Mouse (Mus musculus): ENCODE data around the gene Apoh.

Apoh gene

DNA sequence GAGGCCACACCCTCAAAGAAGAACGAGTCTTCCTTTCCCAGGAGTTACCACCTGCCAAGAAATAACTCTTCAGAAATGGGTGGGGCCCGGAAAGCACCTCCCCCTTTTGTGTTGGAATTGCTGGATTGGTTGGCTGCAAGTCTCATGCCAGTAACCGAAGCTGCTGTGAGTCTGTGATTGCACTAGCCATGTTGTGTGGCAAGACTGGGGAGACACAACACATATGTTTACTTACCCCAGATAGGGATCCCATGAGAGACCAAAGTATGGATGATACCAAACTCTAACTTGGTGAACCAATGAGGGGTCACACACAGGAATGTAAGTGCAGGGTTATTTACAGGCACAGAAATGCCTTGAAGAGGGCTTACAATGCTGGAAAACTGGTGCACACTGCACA lies 39.5 kb downstream of the Apoh start:
- no peak for DNase-seq (ENCODE audit: low spot score in 2 of 2)

DNA sequence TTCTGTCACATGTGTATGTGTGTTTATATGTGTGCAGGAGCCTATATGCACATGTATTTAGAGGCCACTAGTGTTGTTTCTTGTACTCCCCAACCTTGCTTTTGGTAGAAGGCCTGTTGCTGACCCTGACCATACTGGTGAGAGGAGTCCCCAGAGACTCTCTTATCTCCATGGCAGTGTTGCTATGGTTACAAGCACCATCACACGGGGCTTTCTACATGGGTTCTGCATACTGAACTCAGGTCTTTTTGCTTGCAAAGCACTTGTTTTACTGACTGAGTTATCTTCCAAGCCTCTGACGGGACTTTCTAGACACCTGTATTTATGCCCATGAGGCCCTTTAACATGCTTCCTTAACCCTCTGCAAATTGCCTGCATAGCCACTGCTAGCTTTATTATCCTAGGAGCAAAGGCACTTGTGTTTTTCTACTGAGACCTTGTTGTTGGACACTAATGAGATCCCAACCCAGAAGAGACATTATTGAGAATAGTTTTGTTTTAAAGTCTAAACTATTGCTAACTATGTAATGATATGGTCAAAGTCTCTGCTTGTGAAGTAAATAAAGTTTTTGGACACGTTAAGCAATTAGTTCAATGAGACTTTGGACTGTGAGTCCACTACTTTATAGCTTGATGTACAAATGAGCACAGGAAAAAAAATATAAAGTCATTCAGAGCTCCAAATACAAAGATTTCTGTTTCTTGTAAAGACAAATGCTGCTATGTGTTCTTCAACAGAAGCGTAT lies 41.9 kb downstream of the Apoh start:
- no peak for DNase-seq (ENCODE audit: low spot score in 2 of 2)

DNA sequence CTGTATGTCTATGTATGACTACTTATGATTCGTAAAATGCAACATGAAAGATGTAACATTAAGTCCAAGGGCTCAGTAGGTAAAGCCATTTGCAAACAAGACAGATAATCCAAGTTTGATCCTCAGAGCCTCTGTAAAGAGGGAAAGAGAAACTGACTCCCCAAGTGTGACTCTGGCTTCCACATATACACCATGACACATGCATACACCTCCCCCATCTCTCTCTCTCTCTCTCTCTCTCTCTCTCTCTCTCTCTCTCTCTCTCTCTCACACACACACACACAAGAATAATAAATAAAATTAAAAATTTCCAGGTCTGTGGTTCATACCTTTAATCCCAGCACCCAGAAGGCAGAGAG lies 42.5 kb downstream of the Apoh start:
- DNase-seq (ENCODE audit: low spot score in 2 of 2): no peak

DNA sequence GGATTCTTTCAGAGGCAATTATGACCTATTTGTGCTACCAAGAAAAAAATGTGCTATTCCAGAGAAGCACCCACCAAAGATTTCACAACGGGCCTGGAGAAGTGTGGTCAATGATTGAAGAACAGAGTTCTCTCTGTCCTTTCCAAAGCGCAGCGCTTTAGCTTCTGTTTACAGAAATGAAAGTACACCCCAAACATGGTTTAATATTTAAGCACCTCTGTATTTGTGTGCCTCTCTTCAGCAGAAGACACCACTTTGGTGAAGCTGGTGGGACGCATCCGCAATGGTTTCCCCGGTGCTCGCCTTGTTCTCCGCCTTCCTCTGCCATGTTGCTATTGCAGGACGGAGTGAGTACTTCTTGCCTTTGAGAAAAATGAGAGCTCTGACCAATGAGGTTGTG lies 51.9 kb downstream of the Apoh start:
- DNase-seq (ENCODE audit: low spot score in 2 of 2): no peak

DNA sequence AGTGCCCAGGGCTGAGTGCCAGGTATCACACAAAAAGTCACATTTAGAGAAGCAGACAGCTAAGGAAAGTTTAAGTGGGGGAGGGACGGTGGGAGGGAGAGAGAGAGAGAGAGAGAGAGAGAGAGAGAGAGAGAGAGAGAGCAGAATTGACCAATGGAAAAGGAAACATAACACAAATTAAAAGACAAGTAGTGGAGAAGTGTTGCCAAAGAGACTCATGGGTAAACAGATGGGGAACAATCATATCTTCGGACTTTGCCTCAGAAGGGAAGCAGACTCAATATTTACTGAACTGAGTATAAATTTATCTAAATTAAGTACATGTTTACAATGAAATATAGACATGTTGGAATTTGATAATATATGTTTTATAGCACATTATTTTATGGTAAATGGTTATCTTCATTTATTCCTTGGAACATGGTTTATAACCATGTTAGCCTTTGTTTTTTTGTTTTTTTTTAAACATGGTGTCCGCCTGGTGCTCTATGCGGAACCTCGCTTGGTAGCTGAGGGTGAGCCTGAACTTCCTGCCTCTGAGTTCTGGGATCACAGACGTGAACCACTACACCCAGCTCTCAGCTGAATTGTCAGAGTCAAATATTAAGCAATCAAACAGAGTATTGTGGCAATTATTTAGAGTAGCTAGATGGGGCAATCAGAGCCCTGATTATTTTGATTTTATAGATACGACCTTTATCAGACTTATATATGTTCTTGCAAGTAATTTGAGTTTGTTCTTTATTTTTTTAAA lies 53.1 kb downstream of the Apoh start:
- no peak for DNase-seq (ENCODE audit: low spot score in 2 of 2)

DNA sequence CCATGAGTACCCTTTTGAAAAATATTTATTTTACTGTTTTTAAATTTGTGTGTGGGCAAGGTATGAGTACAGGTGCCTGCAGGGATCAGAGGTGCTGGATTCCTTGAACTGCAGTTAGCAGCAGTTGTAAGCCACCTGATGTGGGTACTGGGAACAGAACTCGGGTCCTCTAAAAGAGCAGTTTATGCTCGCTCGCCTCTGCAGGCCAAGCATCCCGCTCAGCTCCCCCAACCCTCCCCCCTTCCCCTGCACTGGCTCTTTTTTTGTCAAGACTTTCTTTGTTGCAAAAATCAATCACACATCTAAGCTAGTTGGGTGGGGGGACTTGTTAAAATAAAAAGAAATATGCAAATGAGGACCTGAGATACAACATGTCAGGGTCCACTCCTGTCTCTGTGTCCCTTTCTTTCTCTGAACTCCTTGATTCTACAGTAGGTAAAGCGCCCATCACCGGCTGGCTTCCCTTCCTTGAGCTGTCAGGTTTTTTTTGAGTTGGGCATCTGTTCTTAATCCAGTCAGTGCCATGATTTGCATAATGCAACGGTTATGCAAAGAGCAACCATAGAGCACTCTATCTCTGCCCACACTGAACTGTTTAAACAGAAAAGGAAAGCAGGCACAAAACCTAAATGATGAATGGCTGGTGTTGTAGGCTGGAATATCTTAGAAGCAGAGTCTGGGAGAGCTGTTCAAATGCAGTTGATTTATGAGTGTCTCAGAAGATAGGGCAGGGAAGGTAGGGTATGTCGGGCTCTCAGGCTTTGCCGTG lies 66.9 kb downstream of the Apoh start:
- no peak for DNase-seq (ENCODE audit: low spot score in 2 of 2)

DNA sequence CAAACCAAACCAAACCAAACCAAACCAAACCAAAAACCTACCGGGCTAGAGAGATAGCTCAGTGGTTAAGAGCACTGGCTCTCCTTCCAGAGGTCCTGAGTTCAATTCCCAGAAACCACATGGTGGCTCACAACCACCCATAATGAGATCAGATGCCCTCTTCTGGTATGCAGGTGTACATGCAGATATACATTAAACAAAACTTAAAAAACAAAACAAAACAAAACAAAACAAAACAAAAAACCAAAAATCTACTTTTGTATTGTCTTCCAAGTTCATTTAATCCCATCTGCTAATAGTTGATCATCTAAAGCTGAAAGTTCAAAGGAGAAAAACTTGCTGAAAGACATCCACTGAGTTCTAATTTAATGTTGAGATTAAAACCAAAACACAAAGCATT lies 73.2 kb downstream of the Apoh start:
- no peak for DNase-seq (ENCODE audit: low spot score in 2 of 2)

DNA sequence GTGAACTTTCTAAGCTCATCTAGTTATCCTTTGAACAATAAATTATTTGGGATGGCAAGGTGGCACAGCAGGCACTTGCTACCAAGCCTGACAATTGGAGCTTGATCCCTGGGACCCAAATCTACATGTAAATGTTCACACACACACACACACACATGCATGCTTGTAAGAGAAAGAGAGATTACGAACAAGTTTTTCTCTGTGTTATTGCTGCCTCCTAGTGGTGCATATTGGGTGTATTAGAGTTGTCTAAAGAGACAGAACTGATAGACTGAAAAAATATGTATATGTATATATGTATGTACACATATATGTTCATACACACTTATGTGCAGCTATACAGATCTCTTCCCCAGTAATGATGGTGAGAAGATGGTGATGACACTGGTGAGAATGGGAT lies 75.4 kb downstream of the Apoh start:
- no peak for DNase-seq (ENCODE audit: low spot score in 2 of 2)

DNA sequence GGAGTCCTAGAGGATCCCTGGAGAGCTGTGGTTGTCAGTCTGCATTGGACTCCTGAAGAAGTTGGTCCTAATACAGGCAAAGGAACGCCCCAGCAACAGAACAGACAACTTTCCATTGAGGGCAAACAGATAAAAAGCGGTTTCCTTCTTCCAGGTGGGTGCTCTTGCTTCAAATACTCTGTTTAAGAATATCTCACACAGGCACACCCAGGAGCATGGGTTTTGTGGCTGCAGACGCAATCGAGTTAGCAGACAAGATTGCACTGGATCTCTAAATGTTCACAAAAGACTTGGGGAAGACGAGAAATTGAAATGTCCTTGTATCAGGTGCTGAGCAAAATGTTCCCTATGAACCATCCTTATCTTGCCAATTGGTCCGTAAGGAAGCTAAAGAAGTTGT lies 76.1 kb downstream of the Apoh start:
- no peak for DNase-seq (ENCODE audit: low spot score in 2 of 2)

DNA sequence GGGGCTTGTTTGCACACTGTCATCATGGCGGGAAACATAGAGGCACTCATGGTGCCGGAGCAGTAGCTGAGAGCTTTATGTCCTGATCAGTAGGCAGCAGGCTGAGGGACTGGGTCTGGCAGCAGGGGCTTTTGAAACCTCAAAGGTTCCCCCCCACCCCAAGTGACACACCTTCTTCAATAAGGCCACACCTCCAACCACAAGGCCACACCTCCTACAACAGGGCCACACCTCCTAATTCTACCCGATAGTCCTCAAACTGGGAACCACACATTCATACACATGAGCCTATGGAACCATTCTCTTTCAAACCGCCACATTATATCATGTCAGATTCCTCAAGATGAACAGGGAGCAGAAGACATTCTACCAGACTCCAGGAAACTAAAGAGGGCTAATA lies 77.6 kb downstream of the Apoh start:
- no peak for DNase-seq (ENCODE audit: low spot score in 2 of 2)

DNA sequence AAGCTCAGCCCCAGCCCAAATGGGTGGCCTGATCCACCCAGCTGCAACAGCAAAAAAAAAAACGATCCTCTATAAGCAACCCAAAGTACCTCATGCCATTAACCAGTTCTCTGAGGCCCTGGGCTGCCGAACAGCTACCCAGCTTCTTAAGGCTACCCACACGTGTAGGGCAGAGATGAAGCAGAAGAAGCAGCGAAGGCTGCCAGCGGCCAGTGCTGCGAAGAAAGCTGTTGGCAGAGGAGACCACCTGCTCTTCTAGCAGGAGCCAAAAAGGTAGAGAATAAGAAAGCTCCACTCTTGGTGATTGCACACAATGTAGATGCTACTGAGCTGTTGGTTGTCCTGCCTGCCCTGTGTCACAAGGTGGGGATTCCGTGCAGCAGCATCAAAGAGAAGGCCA lies 80.1 kb downstream of the Apoh start:
- DNase-seq (ENCODE audit: low spot score in 2 of 2): no peak

DNA sequence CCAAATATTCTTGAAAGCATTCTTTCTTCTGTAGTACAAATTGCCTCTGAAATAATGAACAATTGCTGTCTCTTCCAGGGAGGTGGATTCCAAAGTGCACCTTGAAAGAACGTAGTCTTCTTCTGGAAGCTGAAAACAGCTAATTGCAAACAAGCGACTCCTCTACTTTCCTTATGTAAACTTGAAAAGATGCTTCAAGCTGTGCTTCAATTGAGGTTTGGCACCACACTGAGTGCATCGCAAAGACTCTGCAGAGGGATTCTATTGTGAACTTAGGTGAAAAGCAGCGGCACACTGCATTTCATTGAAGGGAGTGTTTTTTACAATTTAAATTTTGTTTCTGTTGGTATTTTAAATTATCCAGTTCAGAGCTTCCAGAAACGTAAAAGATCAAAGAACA lies 81.0 kb downstream of the Apoh start:
- DNase-seq (ENCODE audit: low spot score in 2 of 2): no peak

DNA sequence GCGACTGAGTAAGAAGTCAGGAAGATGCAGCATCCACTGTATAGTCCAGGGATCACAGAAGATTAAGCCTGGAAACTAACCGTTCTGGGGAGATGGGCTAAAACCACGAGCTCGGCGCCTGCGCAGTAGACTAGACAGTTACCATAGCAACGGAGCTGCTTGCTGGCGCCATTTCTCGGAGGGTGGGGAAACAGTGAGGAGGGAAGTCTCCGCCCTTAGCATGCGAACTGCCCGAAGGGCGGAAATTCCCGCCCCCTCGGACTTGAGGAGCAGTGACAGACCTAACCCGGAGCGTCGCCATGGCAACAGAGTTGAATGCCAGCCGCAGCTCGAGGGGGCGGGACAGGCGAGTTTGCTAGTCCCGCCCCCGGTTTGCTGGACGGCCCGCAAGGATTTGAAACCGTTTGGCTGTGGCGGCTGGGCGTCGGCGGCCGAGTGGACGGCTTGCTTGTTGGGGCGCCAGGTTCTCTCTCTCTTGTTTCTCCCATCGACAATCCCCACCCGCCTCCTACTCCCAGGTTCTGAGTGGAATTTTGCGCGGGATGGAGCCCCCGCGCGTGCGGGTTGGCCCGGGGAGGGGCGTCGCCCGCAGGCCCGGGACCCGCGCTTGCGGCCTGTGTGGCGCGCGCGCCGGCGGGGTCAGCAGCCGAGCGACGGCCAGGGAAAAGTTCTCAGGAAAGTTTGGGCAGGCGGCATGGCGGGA lies 81.9 kb downstream of the Apoh start, which contains the start of gene Cep112:
Gene Cep112 (plus strand): TSS at position 304 of the 703 bp plus-strand sequence.
- DNase-seq (ENCODE audit: low spot score in 2 of 2): peak; percentile 76 to 97

DNA sequence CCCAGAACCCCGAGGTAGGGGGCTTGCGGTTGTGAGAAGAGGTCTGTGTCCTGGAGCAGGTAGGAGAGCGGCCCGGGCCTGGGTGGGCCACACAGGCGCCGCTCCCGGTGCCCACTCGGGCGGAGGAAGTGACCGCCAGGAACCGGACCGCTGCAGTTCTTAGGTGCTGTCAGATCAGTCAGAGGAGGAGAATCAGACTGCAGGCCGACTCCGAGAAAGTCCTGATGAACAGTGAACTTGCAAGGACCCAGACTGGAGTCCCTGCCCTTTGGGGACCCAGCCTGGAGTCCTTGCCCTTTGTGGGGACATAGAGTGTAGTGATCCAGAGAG lies 82.4 kb downstream of the Apoh start:
- no peak for DNase-seq (ENCODE audit: low spot score in 2 of 2)

DNA sequence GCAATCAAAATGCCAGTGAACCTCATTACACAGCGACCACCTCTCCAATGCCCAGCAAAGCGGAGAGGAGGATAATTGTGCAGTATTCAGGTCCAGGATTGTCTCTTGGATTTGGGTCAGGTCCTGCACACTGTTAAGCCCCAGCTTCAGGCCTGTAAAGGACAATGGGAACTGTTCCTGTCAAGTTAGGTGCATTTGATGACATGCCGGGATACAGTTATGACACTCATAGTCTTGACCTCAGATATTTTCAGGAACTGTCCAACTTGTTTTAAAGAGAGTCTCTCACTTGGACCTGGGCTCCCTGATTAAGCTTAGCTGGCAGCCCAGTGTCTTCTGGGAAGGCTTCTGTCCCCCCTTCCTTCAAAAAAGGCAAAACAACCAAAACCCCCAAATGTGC lies 82.9 kb downstream of the Apoh start:
- no peak for DNase-seq (ENCODE audit: low spot score in 2 of 2)

DNA sequence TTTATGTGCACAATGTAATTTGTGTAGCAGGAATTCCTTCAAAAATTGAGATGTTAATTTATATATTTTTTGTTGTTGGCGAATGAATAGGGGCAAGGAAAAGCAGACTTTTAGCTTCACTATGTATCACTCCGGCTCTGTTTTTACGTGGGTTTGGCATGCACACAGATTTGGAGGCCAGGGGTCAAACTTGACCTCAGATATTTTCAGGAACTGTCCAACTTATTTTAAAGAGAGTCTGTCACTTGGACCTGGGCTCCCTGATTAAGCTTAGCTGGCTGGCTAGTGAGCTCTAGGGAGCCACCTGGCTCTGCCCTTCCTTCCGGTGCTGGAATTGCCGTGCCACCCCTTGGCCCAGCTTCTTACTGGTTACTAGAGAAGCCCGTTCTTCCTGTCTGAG lies 84.0 kb downstream of the Apoh start:
- no peak for DNase-seq (ENCODE audit: low spot score in 2 of 2)

DNA sequence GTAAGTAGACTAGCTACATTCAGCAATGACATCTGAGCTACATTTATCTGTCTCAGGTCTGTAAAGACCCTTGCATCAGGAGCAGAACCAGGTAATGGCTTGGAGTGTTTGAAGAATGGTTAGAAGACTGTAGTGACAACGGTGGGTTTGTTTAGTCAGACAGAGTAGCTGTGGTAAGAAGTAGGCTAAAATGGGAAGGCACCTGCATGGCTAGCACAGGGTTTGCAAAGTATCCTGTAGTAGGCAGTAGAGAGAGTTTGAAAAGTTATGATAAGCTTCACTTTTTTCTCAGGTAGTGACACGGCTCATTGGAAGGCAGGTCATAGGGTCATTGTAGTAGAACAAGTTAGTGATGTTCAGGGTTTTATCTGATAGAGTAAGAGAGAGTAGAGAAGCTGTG lies 85.9 kb downstream of the Apoh start:
- no peak for DNase-seq (ENCODE audit: low spot score in 2 of 2)

DNA sequence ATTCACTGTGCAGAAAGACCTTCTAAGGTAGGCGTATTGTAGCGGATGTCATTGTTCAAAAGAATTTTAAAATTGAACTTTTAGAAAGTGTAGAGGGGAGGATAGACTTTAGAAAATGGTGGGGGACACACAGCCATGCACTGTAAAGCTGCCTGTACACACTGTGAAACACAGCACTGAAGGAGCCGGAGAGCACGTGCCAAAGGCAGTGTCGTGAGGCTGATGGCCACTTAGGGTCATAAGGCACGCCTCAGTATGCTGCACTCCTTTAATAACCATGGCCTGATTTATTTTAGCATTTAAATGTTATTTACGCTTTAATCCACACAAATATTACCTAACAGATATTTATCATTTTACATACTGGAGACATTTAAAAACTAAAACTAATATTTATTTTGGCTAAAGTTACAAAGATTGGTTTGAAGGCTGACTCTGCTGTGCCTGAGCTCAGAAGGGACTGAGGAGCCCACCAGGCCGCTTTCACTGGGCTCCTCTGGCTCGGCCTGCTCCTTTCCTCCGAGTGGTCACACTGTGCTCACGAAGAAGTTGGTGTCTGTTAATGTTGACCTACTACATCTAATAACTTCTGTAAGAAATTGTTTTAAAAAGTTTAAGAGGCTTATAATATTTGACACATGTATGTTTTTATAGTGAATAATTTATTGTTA lies 100.9 kb downstream of the Apoh start:
- no peak for DNase-seq (ENCODE audit: low spot score in 2 of 2)

DNA sequence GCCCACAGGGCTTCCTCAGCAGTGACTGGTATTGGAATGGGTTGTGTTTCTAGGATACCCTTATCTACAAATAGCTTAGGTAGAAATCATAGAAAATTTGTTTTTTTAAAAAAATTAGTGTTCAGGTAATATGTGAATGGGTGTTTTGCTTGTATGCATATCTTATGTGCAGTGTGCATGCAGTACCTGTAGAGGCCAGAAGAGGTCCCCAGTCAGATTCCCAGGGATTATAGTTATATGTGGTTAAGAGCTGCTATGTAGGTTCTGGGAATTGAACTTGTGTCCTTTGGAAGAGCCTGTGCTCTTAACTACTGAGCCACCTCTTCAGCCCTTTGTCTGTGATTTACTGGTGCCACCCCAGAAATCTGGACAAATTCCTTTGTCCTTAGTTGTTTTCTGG lies 104.0 kb downstream of the Apoh start:
- DNase-seq (ENCODE audit: low spot score in 2 of 2): no peak

DNA sequence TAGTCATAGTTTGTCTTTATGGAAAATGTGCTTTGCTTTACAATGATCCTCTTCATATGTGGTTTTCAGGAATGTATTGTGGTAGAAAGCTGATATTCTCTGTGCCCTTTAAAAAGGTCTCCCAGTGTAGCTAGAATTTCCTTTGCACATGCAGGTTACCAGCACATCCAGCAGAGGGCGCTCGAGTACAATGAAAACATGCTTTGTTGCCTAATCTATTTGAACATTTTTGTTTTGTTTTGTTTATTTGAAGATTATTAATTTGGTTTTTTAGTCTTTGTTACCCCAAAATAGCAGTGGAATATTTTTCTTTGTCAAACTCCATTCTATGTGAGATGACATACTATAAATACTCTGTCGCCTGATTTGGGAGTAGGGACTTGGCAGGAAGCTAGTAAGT lies 106.7 kb downstream of the Apoh start:
- DNase-seq (ENCODE audit: low spot score in 2 of 2): peak; percentile 12 to 49

DNA sequence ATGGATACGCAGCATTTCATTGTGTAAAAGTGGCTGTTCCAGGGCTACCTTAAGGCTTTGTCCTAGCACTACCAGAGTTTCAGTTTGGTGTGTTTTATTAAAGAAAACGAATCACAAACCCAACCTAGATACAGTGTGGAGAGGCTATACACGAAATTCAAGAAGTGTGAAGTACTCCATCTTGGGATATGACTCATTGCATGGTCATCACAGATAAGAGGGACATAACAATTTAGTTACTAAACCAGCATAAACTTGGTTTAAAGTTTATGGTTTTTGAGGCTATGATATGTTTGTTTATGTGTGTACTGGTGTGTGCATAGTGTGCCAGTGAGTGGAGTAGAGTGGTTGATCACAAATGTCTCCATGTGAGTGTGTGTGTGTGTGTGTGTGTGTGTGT lies 116.4 kb downstream of the Apoh start:
- no peak for DNase-seq (ENCODE audit: low spot score in 2 of 2)
